Mouse (Mus musculus): ENCODE results near the gene Il12b.
"Not testable (repeated sequence)": the region's sequence is repeated elsewhere in the genome, so short reads cannot be mapped to it uniquely, and the experiment has no call there.

Gene Il12b

GRCm38 (mm10) chr11:44410413-44410812, 10.6 kb downstream of the Il12b start:
- no peak for DNase-seq (ENCODE audit: low spot score in 2 of 2)

- no peak for DNase-seq (ENCODE audit: low spot score in 2 of 2)
Observed at GRCm38 (mm10) chr11:44412276-44412675, 12.4 kb downstream of the Il12b start.

GRCm38 (mm10) chr11:44413371-44413770, 13.5 kb downstream of the Il12b start:
- no peak for DNase-seq (ENCODE audit: low spot score in 2 of 2)

GRCm38 (mm10) chr11:44414605-44415004, 14.7 kb downstream of the Il12b start:
- no peak for DNase-seq (ENCODE audit: low spot score in 2 of 2)

- no peak for DNase-seq (ENCODE audit: low spot score in 2 of 2)
Observed at GRCm38 (mm10) chr11:44417403-44417802, 17.5 kb downstream of the Il12b start.

- DNase-seq (ENCODE audit: low spot score in 2 of 2): no peak
Observed at GRCm38 (mm10) chr11:44422337-44423111, 22.7 kb downstream of the Il12b start.

GRCm38 (mm10) chr11:44423261-44423660, 23.4 kb downstream of the Il12b start:
- DNase-seq (ENCODE audit: low spot score in 2 of 2): no peak

- no peak for DNase-seq (ENCODE audit: low spot score in 2 of 2)
Observed at GRCm38 (mm10) chr11:44423955-44424354, 24.1 kb downstream of the Il12b start.

GRCm38 (mm10) chr11:44425006-44425405, 25.1 kb downstream of the Il12b start:
- DNase-seq (ENCODE audit: low spot score in 2 of 2): no peak

GRCm38 (mm10) chr11:44425626-44426025, 25.8 kb downstream of the Il12b start:
- no peak for DNase-seq (ENCODE audit: low spot score in 2 of 2)

- no peak for DNase-seq (ENCODE audit: low spot score in 2 of 2)
Observed at GRCm38 (mm10) chr11:44427951-44428350, 28.1 kb downstream of the Il12b start.

GRCm38 (mm10) chr11:44430036-44430435, 30.2 kb downstream of the Il12b start:
- no peak for DNase-seq (ENCODE audit: low spot score in 2 of 2)

GRCm38 (mm10) chr11:44437786-44438185, 37.9 kb downstream of the Il12b start:
- DNase-seq (ENCODE audit: low spot score in 2 of 2): no peak

GRCm38 (mm10) chr11:44451046-44451445, 51.2 kb downstream of the Il12b start:
- no peak for DNase-seq (ENCODE audit: low spot score in 2 of 2)

- DNase-seq (ENCODE audit: low spot score in 2 of 2): not testable (repeated sequence)
Observed at GRCm38 (mm10) chr11:44452016-44452415, 52.2 kb downstream of the Il12b start.

- DNase-seq (ENCODE audit: low spot score in 2 of 2): peak; percentile 57 to 74
Observed at GRCm38 (mm10) chr11:44453423-44453822, 53.6 kb downstream of the Il12b start.

- no peak for DNase-seq (ENCODE audit: low spot score in 2 of 2)
Observed at GRCm38 (mm10) chr11:44461493-44461892, 61.6 kb downstream of the Il12b start.
